Mouse (Mus musculus) adrenal gland, postnatal 4 days (tissue): ENCODE data around the gene Trim44. TPM values are rescaled to one million over a fixed set of nuclear protein-coding genes. Genes with fewer than 3 reads are reported as not detected.

ENCODE experiments used
- DNase-seq, 2 experiments: peaks; one replicate each; pipeline ENCODE4 v3.0.0; 2021 to 2022; ENCODE audit warnings: low spot score in 2 of 2, mixed read lengths in 2 of 2
- total RNA-seq, 2 experiments: library from RNA; stranded (reverse); gene quantifications; 2 replicates each; pipeline ENCODE4 v1.2.3; 2021

Gene Trim44
- total RNA-seq, 2 experiments from 2014 or later = 77.3 to 87.6 TPM

GRCm38 (mm10) chr2:102291533-102291932 lies 116.1 kb downstream of the Trim44 start:
- DNase-seq = no peak

GRCm38 (mm10) chr2:102290041-102290440 lies 117.6 kb downstream of the Trim44 start:
- peak in 1 of 2 experiments; percentile 25 for DNase-seq

GRCm38 (mm10) chr2:102288676-102289075 lies 119.0 kb downstream of the Trim44 start:
- no peak for DNase-seq

GRCm38 (mm10) chr2:102287369-102287768 lies 120.3 kb downstream of the Trim44 start:
- DNase-seq = no peak

- DNase-seq = no peak
These were observed 125.5 kb downstream of the Trim44 start for GRCm38 (mm10) chr2:102282081-102282480.

GRCm38 (mm10) chr2:102279779-102280178 lies 127.8 kb downstream of the Trim44 start:
- no peak for DNase-seq

- DNase-seq = no peak
These were observed 129.7 kb downstream of the Trim44 start for GRCm38 (mm10) chr2:102277946-102278345.

- DNase-seq = no peak
These were observed 134.3 kb downstream of the Trim44 start for GRCm38 (mm10) chr2:102273280-102273679.

- no peak for DNase-seq
These were observed 139.9 kb downstream of the Trim44 start for GRCm38 (mm10) chr2:102267582-102268339.

GRCm38 (mm10) chr2:102266911-102267310 lies 140.7 kb downstream of the Trim44 start:
- no peak for DNase-seq

- DNase-seq = no peak
These were observed 148.5 kb downstream of the Trim44 start for GRCm38 (mm10) chr2:102259139-102259538.

- DNase-seq = no peak
These were observed 148.9 kb downstream of the Trim44 start for GRCm38 (mm10) chr2:102258682-102259081.

- no peak for DNase-seq
These were observed 149.5 kb downstream of the Trim44 start for GRCm38 (mm10) chr2:102257964-102258605.

- DNase-seq = no peak
These were observed 150.9 kb downstream of the Trim44 start for GRCm38 (mm10) chr2:102256591-102257335.

- no peak for DNase-seq
These were observed 151.5 kb downstream of the Trim44 start for GRCm38 (mm10) chr2:102256100-102256499.

GRCm38 (mm10) chr2:102253204-102253603 lies 154.4 kb downstream of the Trim44 start:
- DNase-seq = no peak

GRCm38 (mm10) chr2:102252651-102253050 lies 155.0 kb downstream of the Trim44 start:
- DNase-seq = no peak

Other genes starting within 250 kb of the Trim44 start
- 10 to 100 TPM; 13.1 to 16.7 TPM for gene Ldlrad3, start 221.4 kb downstream of the Trim44 start, total RNA-seq
- gene Fjx1, start 44.7 kb upstream of the Trim44 start, total RNA-seq = 1 to 10 TPM; 2.7 to 3.6 TPM
- gene Pamr1, start 142.2 kb upstream of the Trim44 start, total RNA-seq = 10 to 100 TPM in 1 of 2 experiments, 1 to 10 TPM in 1; 8.5 to 11.9 TPM